Mouse (Mus musculus): ENCODE measurements around the gene Osbpl3.

- TF ChIP-seq CTCF (IDR thresholded peaks at IDR 0.05) (no peak), POLR2A (IDR thresholded peaks at IDR 0.05; ENCODE audit: insufficient read depth, low read depth, low read length) (no peak), EP300 (IDR thresholded peaks at IDR 0.05; ENCODE audit: insufficient read depth, low read depth, low read length) (no peak)
Observed at GRCm38 (mm10) chr6:50403524-50403923, 52.5 kb downstream of the Osbpl3 start.
